Mouse (Mus musculus) gastrocnemius, postnatal 10 days (tissue): ENCODE measurements around the gene Tnfrsf26. TPM values are rescaled to one million over a fixed set of nuclear protein-coding genes. Genes with fewer than 3 reads are reported as not detected.

Experiments
- DNase-seq: peaks from one replicate; pipeline ENCODE4 v3.0.0; 2021; ENCODE audit warnings: mixed read lengths
- microRNA-seq, 2 experiments: library from miRNA; unstranded; fragments of <30 nt; microRNA quantifications; one replicate each; pipeline ENCODE4 v1.2.0; 2021
- total RNA-seq, 2 experiments: library from RNA; stranded (reverse); gene quantifications; 2 replicates each; pipeline ENCODE4 v1.2.3; 2021

The Tnfrsf26 gene
- total RNA-seq, 2 experiments from 2014 or later: 0.33 to 0.75 TPM

GRCm38 (mm10) chr7:143599428-143600230, 28.9 kb downstream of the Tnfrsf26 start, which contains the start of gene Cars:
Gene Cars (minus strand): TSS chr7:143600090.
- peak; percentile 92 for DNase-seq

GRCm38 (mm10) chr7:143594865-143595264, 33.7 kb downstream of the Tnfrsf26 start:
- DNase-seq: no peak

GRCm38 (mm10) chr7:143592255-143592654, 36.3 kb downstream of the Tnfrsf26 start:
- DNase-seq: no peak

- DNase-seq: peak; percentile 19
Measured at GRCm38 (mm10) chr7:143588006-143588405, 40.5 kb downstream of the Tnfrsf26 start.

GRCm38 (mm10) chr7:143587586-143587985, 40.9 kb downstream of the Tnfrsf26 start:
- no peak for DNase-seq

GRCm38 (mm10) chr7:143583956-143584355, 44.6 kb downstream of the Tnfrsf26 start:
- peak; percentile 81 for DNase-seq

- no peak for DNase-seq
Measured at GRCm38 (mm10) chr7:143583025-143583424, 45.5 kb downstream of the Tnfrsf26 start.

GRCm38 (mm10) chr7:143575751-143576150, 52.8 kb downstream of the Tnfrsf26 start:
- no peak for DNase-seq

GRCm38 (mm10) chr7:143565648-143566039, 62.9 kb downstream of the Tnfrsf26 start:
- DNase-seq: no peak

GRCm38 (mm10) chr7:143565015-143565647, 63.4 kb downstream of the Tnfrsf26 start:
- no peak for DNase-seq

GRCm38 (mm10) chr7:143563787-143564186, 64.7 kb downstream of the Tnfrsf26 start:
- no peak for DNase-seq

Small RNA genes lying within 50 kb of the gene (microRNA-seq; reads per million reads assigned to microRNA genes)
- gene Mir7064: 0 to 0.25 reads per million in 2 experiments

Other genes starting within 250 kb of the Tnfrsf26 start
- 100 to 1,000 TPM; 954 to 996 TPM for gene Cdkn1c, start 167.7 kb downstream of the Tnfrsf26 start, total RNA-seq
- gene Slc22a18, start 155.0 kb downstream of the Tnfrsf26 start, total RNA-seq: under 1 TPM; 0.35 to 0.54 TPM
- gene Phlda2, start 125.6 kb downstream of the Tnfrsf26 start, total RNA-seq: not detected
- gene Nap1l4, start 79.6 kb downstream of the Tnfrsf26 start, total RNA-seq: 100 to 1,000 TPM; 164 to 169 TPM
- gene Cars, start 28.6 kb downstream of the Tnfrsf26 start, total RNA-seq: 10 to 100 TPM; 36.0 to 43.5 TPM
- gene Tnfrsf22, start 20.9 kb upstream of the Tnfrsf26 start, total RNA-seq: 1 to 10 TPM; 2.5 to 3.9 TPM
- 1 to 10 TPM; 3.6 to 6.3 TPM for gene Tnfrsf23, start 57.1 kb upstream of the Tnfrsf26 start, total RNA-seq
- gene Osbpl5, start 128.3 kb upstream of the Tnfrsf26 start, total RNA-seq: 10 to 100 TPM; 33.3 to 40.2 TPM
- not detected for gene Mrgprg, start 138.3 kb upstream of the Tnfrsf26 start, total RNA-seq
- gene Mrgpre, start 155.8 kb upstream of the Tnfrsf26 start, total RNA-seq: 1 to 10 TPM; 1.2 to 1.5 TPM
- gene Nadsyn1, start 194.1 kb upstream of the Tnfrsf26 start, total RNA-seq: 1 to 10 TPM; 3.2 to 3.6 TPM
- gene Dhcr7, start 194.4 kb upstream of the Tnfrsf26 start, total RNA-seq: 10 to 100 TPM; 11.0 to 12.0 TPM
- gene Gm498, start 238.1 kb upstream of the Tnfrsf26 start, total RNA-seq: not detected